In the genomic region with DNA sequence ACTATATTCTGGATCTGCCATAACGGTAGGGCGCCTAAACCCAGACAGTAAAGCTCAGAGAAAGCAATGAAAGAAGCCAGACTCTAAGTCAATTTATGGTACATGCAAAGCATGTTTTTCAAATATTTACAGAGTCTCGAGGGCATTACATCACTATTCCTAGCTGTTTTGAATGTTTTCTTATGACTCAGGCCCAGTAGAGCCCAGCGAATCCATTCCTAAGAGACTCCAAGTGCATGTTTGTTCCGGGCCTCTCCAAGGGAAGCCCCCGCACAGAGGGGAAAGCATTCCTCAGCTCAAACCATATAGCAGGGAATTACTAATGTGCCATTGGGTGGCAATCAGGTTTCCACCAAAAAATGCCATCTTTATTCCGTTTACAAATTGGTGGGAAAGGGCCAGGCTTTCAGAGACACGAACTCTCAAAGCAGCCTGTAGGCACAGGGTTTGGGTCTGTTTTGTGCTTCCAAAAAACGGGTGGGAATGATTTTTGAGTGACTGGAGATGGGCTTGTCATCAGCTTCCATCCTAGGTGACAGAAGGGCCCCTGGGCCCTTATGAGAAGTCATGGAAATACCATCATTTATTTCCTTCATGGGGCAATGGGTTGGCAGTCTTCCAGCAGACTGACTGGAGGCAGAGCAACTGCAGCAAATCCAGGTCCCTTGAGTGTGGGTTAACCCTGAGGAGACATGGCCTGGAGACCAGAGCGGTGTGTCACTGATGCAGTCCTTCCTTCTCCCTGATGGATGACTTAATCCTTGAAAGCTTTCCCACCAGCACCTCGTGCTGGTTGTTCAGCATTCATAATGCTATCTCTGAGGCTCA, we compare ENCODE assay signal across 10 mouse cellular contexts.
A peak's percentile ranks its signal among the peaks of the same experiment; 100 is the strongest.
DNase-seq lines count a peak whose midpoint lies in the region; ATAC-seq and TF ChIP-seq lines count a peak whose summit lies in the region.
"Had no signal": no experiment of that assay in that cellular context is flagged by ENCODE, and none has a peak within 500 bp of the region (broad histone marks: within the 10 kb centered on the region; RNA-seq: fewer than 3 reads in every experiment).

No protein-coding gene starts in this region.

- peaks cover 21% of the 10 kb centered on the region for H3K4me1 ChIP-seq in kidney, embryonic 15.5 days
- H3K4me1 ChIP-seq in brown adipose tissue, adult 24 weeks (ENCODE audit: control insufficient read depth, insufficient read depth, insufficient read length, low read length) = peaks cover 8% of the 10 kb centered on the region
- peaks cover 8% of the 10 kb centered on the region; the same call in 1 of the 2 replicates for H3K4me1 ChIP-seq in heart, embryonic 15.5 days (replicated peaks)
- H3K4me1 ChIP-seq in limb, embryonic 14.5 days (ENCODE audit: control insufficient read depth, insufficient read depth, low read length) = peaks cover 45% of the 10 kb centered on the region

- no peak for TF ChIP-seq POLR2A in limb, embryonic 14.5 days (IDR thresholded peaks at IDR 0.05; ENCODE audit: borderline replicate concordance, extremely low read depth, insufficient read depth, insufficient read length)

- no peaks in the 10 kb centered on the region for H3K36me3 ChIP-seq in kidney, embryonic 15.5 days
- H3K36me3 ChIP-seq in heart, embryonic 15.5 days = no peaks in the 10 kb centered on the region
- no peaks in the 10 kb centered on the region for H3K36me3 ChIP-seq in limb, embryonic 14.5 days (ENCODE audit: control insufficient read depth, insufficient read depth, low read length)

- peak; percentile 6 for DNase-seq in kidney, adult 9 months
- DNase-seq in limb, embryonic 14.5 days (ENCODE audit: low spot score) = peak; percentile 81
- DNase-seq in testis, postnatal 10 days (ENCODE audit: low spot score) = no peak
- DNase-seq: cerebellum, adult 9-11 months; liver had no signal

- no peak overlapping the region for H3K4me3 ChIP-seq in kidney, embryonic 15.5 days (replicated peaks)
- no peak overlapping the region for H3K4me3 ChIP-seq in brown adipose tissue, adult 24 weeks (ENCODE audit: insufficient read depth, low read depth, low read length)
- no peak overlapping the region for H3K4me3 ChIP-seq in heart, embryonic 15.5 days
- H3K4me3 ChIP-seq in limb, embryonic 14.5 days (replicated peaks; ENCODE audit: low read length) = no peak overlapping the region

- no peaks in the 10 kb centered on the region for H3K9me3 ChIP-seq in kidney, embryonic 15.5 days (replicated peaks)
- no peaks in the 10 kb centered on the region for H3K9me3 ChIP-seq in heart, embryonic 15.5 days (replicated peaks)
- H3K9me3 ChIP-seq in limb, embryonic 14.5 days (ENCODE audit: control insufficient read depth, low read length) = no peaks in the 10 kb centered on the region

- H3K27ac ChIP-seq in kidney, embryonic 15.5 days = no peak overlapping the region
- peak overlapping the region; percentile 63 for H3K27ac ChIP-seq in brown adipose tissue, adult 24 weeks (replicated peaks; ENCODE audit: low read depth, low read length)
- 0 out of 2 replicates have a peak overlapping the region, but pooled peaks have one; percentile 8 for H3K27ac ChIP-seq in heart, embryonic 15.5 days
- 0 out of 2 replicates have a peak overlapping the region, but pooled peaks have one; percentile 39 for H3K27ac ChIP-seq in limb, embryonic 14.5 days (replicated peaks; ENCODE audit: low read depth, low read length)

- H3K9ac ChIP-seq in kidney, embryonic 15.5 days = no peak overlapping the region
- no peak overlapping the region for H3K9ac ChIP-seq in heart, embryonic 15.5 days
- H3K9ac ChIP-seq in limb, embryonic 14.5 days (ENCODE audit: low read depth, low read length, severe bottlenecking) = no peak overlapping the region

- no peaks in the 10 kb centered on the region for H3K27me3 ChIP-seq in kidney, embryonic 15.5 days
- no peaks in the 10 kb centered on the region for H3K27me3 ChIP-seq in heart, embryonic 15.5 days
- H3K27me3 ChIP-seq in limb, embryonic 14.5 days (ENCODE audit: control insufficient read depth, insufficient read depth, low read length) = no peaks in the 10 kb centered on the region

- ATAC-seq in kidney, embryonic 15.5 days (replicated peaks; ENCODE audit: low FRiP score) = no peak
- peak; percentile 45; the same call in 1 of the 2 replicates for ATAC-seq in heart, embryonic 15.5 days (replicated peaks; ENCODE audit: insufficient number of reproducible peaks, insufficient read depth, low FRiP score, low read depth)
- ATAC-seq in limb, embryonic 14.5 days (ENCODE audit: low FRiP score, low read depth) = peak; percentile 64; the same call in 1 of the 2 replicates
- ATAC-seq in erythroid progenitor cell, adult 5-6 weeks (replicated peaks; ENCODE audit: low FRiP score, poor library complexity, severe bottlenecking) = no peak
- no peak for ATAC-seq in megakaryocyte, adult 5-6 weeks (ENCODE audit: poor library complexity, severe bottlenecking)

- H3K4me2 ChIP-seq in kidney, embryonic 15.5 days = no peak overlapping the region
- no peak overlapping the region for H3K4me2 ChIP-seq in heart, embryonic 15.5 days
- H3K4me2 ChIP-seq in limb, embryonic 14.5 days (replicated peaks; ENCODE audit: low read depth, low read length, severe bottlenecking) = no peak overlapping the region

- WGBS in kidney, embryonic 15.5 days = 67% methylated on average over 11 of the region's 11 CpGs
- WGBS in heart, embryonic 15.5 days = 62% methylated on average over 11 of the region's 11 CpGs
- 43% methylated on average over 11 of the region's 11 CpGs for WGBS in limb, embryonic 14.5 days

Comparison
In these comparisons a context has a peak if more than half of its experiments do, and no peak if none do; other contexts are left out.
1. ATAC-seq: peak in heart, embryonic 15.5 days (single experiment) and limb, embryonic 14.5 days (single experiment); none in kidney, embryonic 15.5 days (single experiment), erythroid progenitor cell, adult 5-6 weeks (single experiment) and megakaryocyte, adult 5-6 weeks (single experiment).